9 mouse cellular contexts compared by ENCODE assay signal in the genomic region with DNA sequence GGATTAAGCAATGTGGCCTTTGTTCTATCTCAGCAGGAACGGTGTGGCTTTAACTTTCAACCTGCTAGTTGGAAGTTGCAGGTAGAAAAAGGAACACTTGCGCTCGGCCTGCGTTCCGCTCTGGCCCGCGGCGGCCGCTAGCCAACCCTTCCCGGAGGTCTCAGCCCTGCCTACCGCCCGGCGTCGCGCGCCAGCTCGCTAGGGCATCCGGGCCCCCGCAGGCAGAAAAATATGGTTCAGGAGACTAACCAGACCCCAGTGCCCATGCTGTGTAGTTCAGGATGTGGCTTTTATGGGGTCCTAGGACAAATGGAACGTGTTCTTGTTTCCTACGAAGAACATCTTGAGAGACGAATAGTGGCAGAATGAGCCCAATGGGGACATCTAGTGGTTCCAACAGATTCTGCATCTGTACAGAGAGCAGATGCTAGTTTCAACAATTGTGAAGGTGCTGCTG. TPM values are rescaled to one million over a fixed set of nuclear protein-coding genes. Genes with fewer than 3 reads are reported as not detected.
DNase-seq lines count a peak whose midpoint lies in the region; ATAC-seq lines count a peak whose summit lies in the region.
"Had no signal": no experiment of that assay in that cellular context is flagged by ENCODE, and none has a peak within 500 bp of the region (broad histone marks: within the 10 kb centered on the region; RNA-seq: fewer than 3 reads in every experiment).

No protein-coding gene starts in this region.

- H3K9me3 ChIP-seq in intestine, embryonic 14.5 days (ENCODE audit: control insufficient read depth, low read length), result no peaks in the 10 kb centered on the region
- H3K9me3 ChIP-seq in megakaryocyte, embryonic 14.5 days, result no peaks in the 10 kb centered on the region

- peak overlapping the region; percentile 49 for H3K4me3 ChIP-seq in intestine, embryonic 14.5 days (ENCODE audit: low read depth, low read length)
- H3K4me3 ChIP-seq in megakaryocyte, embryonic 14.5 days (replicated peaks), result peak overlapping the region; percentile 90

- peak overlapping the region; percentile 56 for H3K9ac ChIP-seq in intestine, embryonic 14.5 days (ENCODE audit: low read length)

- H3K27ac ChIP-seq in intestine, embryonic 14.5 days (ENCODE audit: low read depth), result no peak overlapping the region

- no peaks in the 10 kb centered on the region for H3K36me3 ChIP-seq in intestine, embryonic 14.5 days (ENCODE audit: control insufficient read depth, insufficient read depth, low read length)
- H3K36me3 ChIP-seq in megakaryocyte, embryonic 14.5 days (replicated peaks; ENCODE audit: low read length), result no peaks in the 10 kb centered on the region

- peak overlapping the region; percentile 82 for H3K4me2 ChIP-seq in intestine, embryonic 14.5 days (ENCODE audit: low read length)

- no peaks in the 10 kb centered on the region; the same call in 1 of the 2 replicates for H3K27me3 ChIP-seq in intestine, embryonic 14.5 days (replicated peaks; ENCODE audit: control insufficient read depth, insufficient read depth, low read length)
- H3K27me3 ChIP-seq in megakaryocyte, embryonic 14.5 days (replicated peaks), result peaks cover 12% of the 10 kb centered on the region

- ATAC-seq in intestine, embryonic 14.5 days (replicated peaks; ENCODE audit: low FRiP score, low TSS enrichment, low read depth), result peak; percentile 81; the same call in 1 of the 2 replicates

- no peaks in the 10 kb centered on the region for H3K4me1 ChIP-seq in intestine, embryonic 14.5 days (replicated peaks; ENCODE audit: control insufficient read depth, insufficient read depth, low read length)
- 0 out of 2 replicates have a peak, but pooled peaks cover 5% of the 10 kb centered on the region for H3K4me1 ChIP-seq in megakaryocyte, embryonic 14.5 days

- under 1% methylated on average over 22 of the region's 22 CpGs for WGBS in intestine, embryonic 14.5 days

- peak; percentile 42 for DNase-seq in gastrocnemius, adult 18-20 months (ENCODE audit: low spot score)
- DNase-seq in gastrocnemius, postnatal 25 days, result no peak
- peak; percentile 44 for DNase-seq in cerebellum, adult 8-10 months
- peak; percentile 28 to 87 for DNase-seq in frontal cortex, adult 2 months (ENCODE audit: extremely low spot score in 1 of 2, low spot score in 1 of 2)
- DNase-seq in intestine, embryonic 14.5 days (ENCODE audit: low spot score), result peak; percentile 83
- peak; percentile 11 to 74 for DNase-seq in left cerebral cortex, adult 9 months (ENCODE audit: low spot score in 2 of 2)
- DNase-seq in right cerebral cortex, postnatal 14 days, result peak; percentile 32

RNA-seq across cellular contexts. Expression of a gene that starts 12.6 kb away (rescaled TPM):
- total RNA-seq in gastrocnemius, adult 18-20 months (2021), result not detected
- total RNA-seq in gastrocnemius, postnatal 25 days (2021), result not detected
- polyA plus RNA-seq in frontal cortex, adult 2 months (2012; rRNA removed), result not detected in 2 replicates
- not detected in 2 replicates for polyA plus RNA-seq in intestine, embryonic 14.5 days (2014; fragmentation: Nextera tagmentation; extraction: Ambion mirVana)
- not detected in 2 replicates for polyA plus RNA-seq in megakaryocyte, embryonic 14.5 days (2012; ENCODE audit: insufficient read depth, low replicate concordance)
- polyA plus RNA-seq: C2C12 had no signal

RNA-seq across cellular contexts. Expression of a gene that starts 59.6 kb away (rescaled TPM):
- 10 to 100 TPM; 20.4 to 23.3 TPM for total RNA-seq in gastrocnemius, adult 18-20 months (2021)
- total RNA-seq in gastrocnemius, postnatal 25 days (2021), result 10 to 100 TPM; 14.0 to 17.0 TPM
- 23.8 and 27.3 TPM in 2 replicates for polyA plus RNA-seq in frontal cortex, adult 2 months (2012; rRNA removed)
- polyA plus RNA-seq in intestine, embryonic 14.5 days (2014; fragmentation: Nextera tagmentation; extraction: Ambion mirVana), result 5.9 and 6.6 TPM in 2 replicates
- 2.3 TPM in 1 of 2 replicates, not detected in the other for polyA plus RNA-seq in megakaryocyte, embryonic 14.5 days (2012; ENCODE audit: insufficient read depth, low replicate concordance)
